Mouse (Mus musculus) cerebellum, adult 2 months (tissue): ENCODE results near the gene Gpr62. TPM values are rescaled to one million over a fixed set of nuclear protein-coding genes. Genes with fewer than 3 reads are reported as not detected.

Experiments used
- DNase-seq, 2 experiments: peaks; one replicate each; pipeline ENCODE4 v3.0.0; 2021
- H3K27ac ChIP-seq: fragments of 200-500 bp; 2 replicates; pipeline ENCODE4 v1.5.1; 2012; ENCODE audit warnings: low read length, control low read depth, inconsistent platforms; ENCODE audit not compliant: insufficient read depth
- H3K27me3 ChIP-seq: fragments of 200-500 bp; 2 replicates; pipeline ENCODE4 v1.6.1; 2012; ENCODE audit warnings: inconsistent platforms, mild to moderate bottlenecking, low read length, moderate library complexity; ENCODE audit not compliant: control insufficient read depth, insufficient read depth
- H3K4me1 ChIP-seq: fragments of 200-500 bp; 2 replicates; pipeline ENCODE4 v1.6.1; 2011; ENCODE audit warnings: low read length; ENCODE audit not compliant: control insufficient read depth, insufficient read depth
- H3K4me3 ChIP-seq: fragments of 200-500 bp; replicated peaks from 2 replicates; pipeline ENCODE3; 2011; ENCODE audit warnings: mild to moderate bottlenecking, low read depth, low read length, control low read depth; ENCODE audit not compliant: insufficient read depth
- CTCF ChIP-seq: fragments of 200-500 bp; IDR thresholded peaks from 2 replicates; pipeline ENCODE4 v1.5.1; 2011; ENCODE audit warnings: low read depth, mild to moderate bottlenecking, control low read depth, low read length, moderate library complexity, borderline replicate concordance; ENCODE audit not compliant: insufficient read depth
- POLR2A ChIP-seq: fragments of 200-500 bp; IDR thresholded peaks from 2 replicates; pipeline ENCODE4 v1.6.1; 2011; ENCODE audit warnings: low read length, control low read depth, borderline replicate concordance; ENCODE audit not compliant: insufficient read depth
- WGBS: fragments of 180-500 bp; shearing (Covaris S2); methylation state at CpG from one replicate; pipeline ENCODE4 v1.1.7; 2018; 5-methylcytosine and 5-hydroxymethylcytosine counted together
- polyA plus RNA-seq: library from polyadenylated mRNA; depleted of rRNA; stranded (reverse); fragments of >200 nt; gene quantifications from 2 replicates; pipeline ENCODE4 v1.2.3, GENCODE M21; 2012

Gpr62 gene
- polyA plus RNA-seq, 1 experiment, result 30.7 TPM

GRCm38 (mm10) chr9:106457163-106457559 lies 8.6 kb downstream of the Gpr62 start:
- DNase-seq, result no peak
- TF ChIP-seq POLR2A (no peak), CTCF (no peak)
- Histone ChIP-seq H3K4me1 (peaks cover 41% of the 10 kb centered on the region), H3K4me3 (no peak overlapping the region), H3K27ac (0 out of 2 replicates have a peak overlapping the region, but pooled peaks have one; percentile 29), H3K27me3 (no peaks in the 10 kb centered on the region)
- 22% methylated on average over 9 of the region's 9 CpGs for WGBS

- Histone ChIP-seq H3K27me3 (no peaks in the 10 kb centered on the region), H3K4me3 (no peak overlapping the region), H3K27ac (0 out of 2 replicates have a peak overlapping the region, but pooled peaks have one; percentile 29), H3K4me1 (peaks cover 46% of the 10 kb centered on the region)
- 30% methylated on average over 15 of the region's 15 CpGs for WGBS
- DNase-seq, result peak in 1 of 2 experiments; percentile 43
- TF ChIP-seq CTCF (no peak), POLR2A (no peak)
Observed at GRCm38 (mm10) chr9:106456325-106457162, 9.2 kb downstream of the Gpr62 start.

- H3K4me1 ChIP-seq, result peaks cover 57% of the 10 kb centered on the region
- TF ChIP-seq POLR2A (no peak), CTCF (no peak)
- 8% methylated on average over 17 of the region's 17 CpGs for WGBS
Observed at GRCm38 (mm10) chr9:106454888-106455681, 10.7 kb downstream of the Gpr62 start.

GRCm38 (mm10) chr9:106454071-106454761 lies 11.5 kb downstream of the Gpr62 start:
- 2% methylated on average over 20 of the region's 20 CpGs for WGBS
- no peak for TF ChIP-seq CTCF
- peaks cover 56% of the 10 kb centered on the region for H3K4me1 ChIP-seq
- H3K27ac ChIP-seq, result peak overlapping the region; percentile 81
- no peaks in the 10 kb centered on the region for H3K27me3 ChIP-seq
- DNase-seq, result peak; percentile 53 to 56
- peak overlapping the region; percentile 94 for H3K4me3 ChIP-seq

More at GRCm38 (mm10) chr9:106454888-106455681, 10.7 kb downstream of the Gpr62 start:
- DNase-seq, result peak; percentile 44 to 46
- Histone ChIP-seq H3K27me3 (no peaks in the 10 kb centered on the region), H3K4me3 (peak overlapping the region; percentile 94), H3K27ac (peak overlapping the region; percentile 81)

GRCm38 (mm10) chr9:106453271-106454070 lies 12.3 kb downstream of the Gpr62 start, which contains the start of gene Pcbp4:
Gene Pcbp4 (plus strand): TSS chr9:106453291.
- Histone ChIP-seq H3K4me3 (peak within 1 kb of the TSS; percentile 94), H3K27ac (peak within 1 kb of the TSS; percentile 97), H3K4me1 (peaks cover 56% of the 10 kb centered on the region), H3K27me3 (no peaks in the 10 kb centered on the region)
- peak; percentile 74 to 80 for DNase-seq
- no peak for TF ChIP-seq CTCF
- no peak for TF ChIP-seq POLR2A
- WGBS, result under 1% methylated on average over 52 of the region's 74 CpGs

GRCm38 (mm10) chr9:106452821-106453220 lies 12.9 kb downstream of the Gpr62 start:
- DNase-seq, result peak; percentile 83 to 87
- peak overlapping the region; percentile 79 for H3K4me3 ChIP-seq

More at GRCm38 (mm10) chr9:106452821-106453220, 12.9 kb downstream of the Gpr62 start:
- no peaks in the 10 kb centered on the region for H3K27me3 ChIP-seq
- WGBS, result 3% methylated on average over 7 of the region's 7 CpGs
- H3K4me1 ChIP-seq, result peaks cover 55% of the 10 kb centered on the region
- no peak for TF ChIP-seq CTCF
- TF ChIP-seq POLR2A, result no peak
- peak overlapping the region; percentile 97; the same call in 1 of the 2 replicates for H3K27ac ChIP-seq
